ENCODE assay signal across 28 mouse cellular contexts in the genomic region with DNA sequence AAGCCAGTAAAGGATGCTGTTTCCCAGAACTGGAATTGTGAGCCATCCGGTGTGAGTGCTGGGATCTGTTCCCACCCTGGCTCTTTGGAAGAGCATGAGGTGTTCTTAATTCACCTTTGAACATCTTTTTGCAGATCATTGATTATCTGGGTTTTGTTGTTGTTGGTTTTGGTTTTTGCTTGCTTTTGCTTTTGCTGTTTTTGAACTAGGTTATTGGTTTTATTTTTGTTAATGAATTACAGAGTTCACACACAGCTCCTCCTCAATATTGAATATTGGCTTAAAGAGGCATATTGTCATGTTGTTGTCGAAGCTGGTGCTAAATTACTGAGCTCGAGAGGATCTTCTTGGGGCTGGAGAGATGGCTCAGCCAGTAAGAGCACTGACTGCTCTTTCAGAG.
"Had no signal": no experiment of that assay in that cellular context is flagged by ENCODE, and none has a peak within 500 bp of the region (broad histone marks: within the 10 kb centered on the region; RNA-seq: fewer than 3 reads in every experiment).

No protein-coding gene starts in this region.

- ATAC-seq: forebrain, embryonic 13.5 days; forebrain, embryonic 14.5 days; forebrain, embryonic 15.5 days; forebrain, embryonic 16.5 days; forebrain, postnatal 0 days had no signal

- H3K9me3 ChIP-seq: embryonic facial prominence, embryonic 10.5 days; embryonic facial prominence, embryonic 12.5 days; embryonic facial prominence, embryonic 13.5 days; embryonic facial prominence, embryonic 15.5 days; forebrain, embryonic 12.5 days; forebrain, embryonic 13.5 days; forebrain, embryonic 15.5 days had no signal

- H3K9ac ChIP-seq: embryonic facial prominence, embryonic 12.5 days; embryonic facial prominence, embryonic 13.5 days; embryonic facial prominence, embryonic 15.5 days; forebrain, embryonic 12.5 days; forebrain, embryonic 13.5 days; forebrain, embryonic 15.5 days; forebrain, postnatal 0 days had no signal

- DNase-seq: cerebellum, adult 2 months; cerebellum, adult 8-10 months; cerebellum, adult 9-10 months; cerebellum, adult 9-11 months; cerebellum, postnatal 10 days; cerebellum, postnatal 14 days; cerebellum, postnatal 25 days; cerebellum, postnatal 36 days; embryo, embryonic 11 days; forebrain, postnatal 0 days; gastrocnemius, adult 2 months; gastrocnemius, postnatal 10 days; gastrocnemius, postnatal 14 days; gastrocnemius, postnatal 25 days; gastrocnemius, postnatal 36 days; heart, adult 11 months; heart, adult 18-20 months had no signal

- H3K4me2 ChIP-seq: embryonic facial prominence, embryonic 12.5 days; embryonic facial prominence, embryonic 13.5 days; embryonic facial prominence, embryonic 15.5 days; forebrain, embryonic 12.5 days; forebrain, embryonic 13.5 days; forebrain, embryonic 15.5 days had no signal

- H3K27me3 ChIP-seq: embryonic facial prominence, embryonic 12.5 days; embryonic facial prominence, embryonic 13.5 days; embryonic facial prominence, embryonic 15.5 days; forebrain, embryonic 12.5 days; forebrain, embryonic 13.5 days; forebrain, embryonic 15.5 days had no signal

- H3K27ac ChIP-seq: embryonic facial prominence, embryonic 10.5 days; embryonic facial prominence, embryonic 12.5 days; embryonic facial prominence, embryonic 13.5 days; embryonic facial prominence, embryonic 15.5 days; forebrain, embryonic 10.5 days; forebrain, embryonic 12.5 days; forebrain, embryonic 13.5 days; forebrain, embryonic 15.5 days; gastrocnemius, adult 2 months had no signal

- H3K4me3 ChIP-seq: embryonic facial prominence, embryonic 10.5 days; embryonic facial prominence, embryonic 12.5 days; embryonic facial prominence, embryonic 13.5 days; embryonic facial prominence, embryonic 15.5 days; erythroblast, embryonic 14.5 days; forebrain, embryonic 10.5 days; forebrain, embryonic 12.5 days; forebrain, embryonic 13.5 days; forebrain, embryonic 15.5 days; gastrocnemius, adult 2 months had no signal

- H3K4me1 ChIP-seq: embryonic facial prominence, embryonic 10.5 days; embryonic facial prominence, embryonic 12.5 days; embryonic facial prominence, embryonic 13.5 days; forebrain, embryonic 10.5 days; forebrain, embryonic 12.5 days; forebrain, embryonic 13.5 days; forebrain, embryonic 15.5 days had no signal
